Mouse (Mus musculus) heart, adult 2 months (tissue): ENCODE results near the gene Nle1. TPM values are rescaled to one million over a fixed set of nuclear protein-coding genes. Genes with fewer than 3 reads are reported as not detected.

Experiments used
- DNase-seq, 2 experiments: peaks; one replicate each; pipeline ENCODE4 v3.0.0; 2021
- H3K27ac ChIP-seq: fragments of 200-600 bp; 2 replicates; pipeline ENCODE4 v1.8.1; 2022
- H3K27me3 ChIP-seq: fragments of 200-500 bp; 2 replicates; pipeline ENCODE4 v1.6.1; 2012; ENCODE audit warnings: mild to moderate bottlenecking, low read length, inconsistent platforms, mixed read lengths; ENCODE audit not compliant: control insufficient read depth, insufficient read depth
- H3K36me3 ChIP-seq: fragments of 200-500 bp; 2 replicates; pipeline ENCODE4 v1.6.1; 2012; ENCODE audit warnings: low read length, inconsistent platforms; ENCODE audit not compliant: control insufficient read depth, insufficient read depth
- H3K4me1 ChIP-seq: fragments of 200-500 bp; 2 replicates; pipeline ENCODE4 v1.6.1; 2011; ENCODE audit warnings: low read length; ENCODE audit not compliant: control insufficient read depth, insufficient read depth
- H3K4me3 ChIP-seq: fragments of 200-600 bp; 2 replicates; pipeline ENCODE4 v1.8.1; 2022
- H3K79me2 ChIP-seq: fragments of 200-500 bp; replicated peaks from 2 replicates; pipeline ENCODE4 v1.6.1; 2012; ENCODE audit warnings: mild to moderate bottlenecking, inconsistent platforms, low read length, moderate library complexity, mixed read lengths; ENCODE audit not compliant: control insufficient read depth, insufficient read depth
- H3K9ac ChIP-seq: fragments of 200-500 bp; 2 replicates; pipeline ENCODE4 v1.6.1; 2012; ENCODE audit warnings: low read depth, mild to moderate bottlenecking, control low read depth, inconsistent platforms, low read length, mixed read lengths
- CTCF ChIP-seq: fragments of 200-600 bp; IDR thresholded peaks from 2 replicates; pipeline ENCODE4 v1.8.1; 2022; ENCODE audit warnings: antibody characterized with exemption, mild to moderate bottlenecking, moderate library complexity
- EP300 ChIP-seq: fragments of 200-500 bp; IDR thresholded peaks from 2 replicates; pipeline ENCODE4 v1.6.1; 2011; ENCODE audit warnings: low read depth, low read length, control low read depth; ENCODE audit not compliant: insufficient read depth
- POLR2A ChIP-seq: fragments of 200-500 bp; IDR thresholded peaks from 2 replicates; pipeline ENCODE4 v1.6.1; 2011; ENCODE audit warnings: mild to moderate bottlenecking, low read depth, low read length, control low read depth; ENCODE audit not compliant: insufficient read depth
- WGBS: fragments of 180-500 bp; shearing (Covaris S2); methylation state at CpG from one replicate; pipeline ENCODE4 v1.1.7; 2018; 5-methylcytosine and 5-hydroxymethylcytosine counted together
- intact Hi-C: fragments of 180-260 bp; cut with DNase I; formaldehyde crosslinking; loops from one replicate; pipeline ENCODE4 v1.15.1; 2025
- long read RNA-seq: library from polyadenylated mRNA; stranded (forward); transcript quantifications from one replicate; pipeline ENCODE4 v2.0.0, GENCODE M21; 2021
- polyA plus RNA-seq: library from polyadenylated mRNA; depleted of rRNA; stranded (reverse); fragments of >200 nt; gene quantifications from 2 replicates; pipeline ENCODE4 v1.2.3, GENCODE M21; 2012; rRNA removed
- total RNA-seq, 2 experiments: library from RNA; stranded (reverse); gene quantifications; 2 replicates each; pipeline ENCODE4 v1.2.3; 2021

The Nle1 gene
- total RNA-seq (10 to 100 TPM in 1 of 2 experiments, 1 to 10 TPM in 1; 8.4 to 11.4 TPM), polyA plus RNA-seq (17.7 and 24.0 TPM in 2 replicates)
- long read RNA-seq, transcript Nle1-201 (13 exons, 1,783 nt) = major isoform, 5 of 15 reads
- long read RNA-seq, partial matches to known transcripts = 2 of 15 reads
- long read RNA-seq, other reads (novel, unspliced or antisense) = 8 of 15 reads

- TF ChIP-seq EP300 (peak; percentile 55; the same call in 1 of the 2 replicates), CTCF (no peak; the same call in 1 of the 2 replicates), POLR2A (peak; percentile 48; the same call in 1 of the 2 replicates)
- H3K27me3 ChIP-seq = no peaks in the 10 kb centered on the region
- no peaks in the 10 kb centered on the region for H3K36me3 ChIP-seq
- H3K27ac ChIP-seq = peak within 1 kb of the TSS; percentile 39
- WGBS = 1% methylated on average over 73 of the region's 73 CpGs
- peak within 1 kb of the TSS; percentile 88 for H3K9ac ChIP-seq
- H3K4me1 ChIP-seq = peaks cover 4% of the 10 kb centered on the region
- H3K4me3 ChIP-seq = peak within 1 kb of the TSS; percentile 87
- intact Hi-C loops = loop anchor here (2.0 kb wide), 1 partner anchor 37 kb away; the partner anchor contains the start of gene Rffl
- peak; percentile 91 to 96 for DNase-seq
- peaks cover 2% of the 10 kb centered on the region; the same call in 1 of the 2 replicates for H3K79me2 ChIP-seq
Observed at GRCm38 (mm10) chr11:82907651-82908607, at the start of gene Nle1. Nle1 (minus strand) TSS chr11:82908411.

- Histone ChIP-seq H3K27me3 (no peaks in the 10 kb centered on the region), H3K4me3 (peak overlapping the region; percentile 20; the same call in 1 of the 2 replicates), H3K9ac (0 out of 2 replicates have a peak overlapping the region, but pooled peaks have one; percentile 11), H3K36me3 (peaks cover 67% of the 10 kb centered on the region), H3K27ac (no peak overlapping the region; the same call in 1 of the 2 replicates), H3K4me1 (peaks cover 11% of the 10 kb centered on the region), H3K79me2 (peaks cover 1% of the 10 kb centered on the region; the same call in 1 of the 2 replicates)
- intact Hi-C loops = no loop called here
- TF ChIP-seq EP300 (no peak), CTCF (no peak), POLR2A (no peak)
- whole genome bisulfite sequencing = 45% methylated on average over 10 of the region's 10 CpGs
- DNase-seq = peak in 1 of 2 experiments; percentile 14
Observed at GRCm38 (mm10) chr11:82956925-82957324, 48.7 kb upstream of the Nle1 start.

- DNase-seq = no peak
- Histone ChIP-seq H3K79me2 (peaks cover 1% of the 10 kb centered on the region; the same call in 1 of the 2 replicates), H3K27ac (peak overlapping the region; percentile 69), H3K27me3 (no peaks in the 10 kb centered on the region), H3K4me3 (peak overlapping the region; percentile 51), H3K36me3 (peaks cover 45% of the 10 kb centered on the region), H3K9ac (peak overlapping the region; percentile 33; the same call in 1 of the 2 replicates), H3K4me1 (peaks cover 10% of the 10 kb centered on the region)
- intact Hi-C loops = loop anchor here (5.0 kb wide), 1 partner anchor 513 kb away; no protein-coding TSS in a partner anchor
- WGBS = 62% methylated on average over 6 of the region's 6 CpGs
- TF ChIP-seq POLR2A = no peak
- TF ChIP-seq CTCF = no peak
- TF ChIP-seq EP300 = no peak
Observed at GRCm38 (mm10) chr11:82954631-82955030, 46.4 kb upstream of the Nle1 start.

DNA sequence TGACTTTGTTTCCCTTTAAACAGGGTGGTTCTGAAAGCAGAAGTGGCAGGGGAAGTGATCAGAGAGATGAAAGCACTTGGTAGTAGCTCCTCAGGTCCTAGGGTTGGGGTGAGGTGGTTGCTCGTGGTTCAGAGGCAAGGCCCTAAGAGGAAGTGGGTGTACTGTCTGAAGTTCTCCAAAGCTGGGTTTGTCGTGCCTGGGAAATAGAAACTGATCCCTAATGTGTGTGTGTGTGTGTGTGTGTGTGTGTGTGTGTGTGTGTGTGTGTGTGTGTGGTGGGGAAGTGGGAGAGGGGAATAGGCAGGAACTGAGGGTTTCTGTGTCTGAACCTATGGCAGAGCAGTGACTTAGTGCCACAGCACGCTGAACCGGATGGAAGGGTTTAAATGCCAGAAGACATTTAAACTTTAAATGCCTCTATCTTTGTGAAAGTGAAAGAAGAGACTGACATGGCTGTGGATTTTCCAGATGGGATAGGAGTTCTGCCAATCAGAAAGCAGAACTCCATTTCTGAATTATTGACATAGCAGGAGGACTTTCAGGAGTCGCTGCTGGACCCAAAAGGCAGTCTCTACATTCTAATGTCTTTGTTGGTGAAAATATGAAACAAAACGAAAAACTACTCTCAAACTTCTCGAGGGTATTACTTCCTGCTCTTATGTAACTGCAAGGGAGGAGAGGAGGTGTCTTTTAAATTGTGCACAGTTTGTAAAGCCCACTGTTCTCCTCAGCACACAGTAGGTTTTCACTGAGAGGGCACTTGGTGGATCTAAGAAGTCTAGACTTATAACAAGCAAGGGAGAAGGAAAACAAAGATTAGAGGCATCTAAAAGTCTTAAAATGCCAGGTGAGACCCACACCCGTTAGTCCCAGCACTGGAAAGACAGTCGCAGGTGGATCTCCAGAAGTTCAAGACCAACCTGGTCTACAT, 44.7 kb upstream of the Nle1 start:
- H3K9ac ChIP-seq = peak overlapping the region; percentile 66
- whole genome bisulfite sequencing = 39% methylated on average over 9 of the region's 9 CpGs

More for the DNA sequence above, 44.7 kb upstream of the Nle1 start:
- Histone ChIP-seq H3K4me1 (peaks cover 12% of the 10 kb centered on the region), H3K4me3 (peak overlapping the region; percentile 63), H3K36me3 (peaks cover 30% of the 10 kb centered on the region), H3K79me2 (peaks cover 1% of the 10 kb centered on the region; the same call in 1 of the 2 replicates), H3K27ac (peak overlapping the region; percentile 97), H3K27me3 (no peaks in the 10 kb centered on the region)
- peak; percentile 54 to 65 for DNase-seq
- TF ChIP-seq POLR2A = no peak; the same call in 1 of the 2 replicates
- no peak for TF ChIP-seq CTCF
- TF ChIP-seq EP300 = no peak
- intact Hi-C loops = loop anchor here (5.0 kb wide), 1 partner anchor 514 kb away; no protein-coding TSS in a partner anchor
